Mouse (Mus musculus): ENCODE data around the gene Olfr1436. TPM values are rescaled to one million over a fixed set of nuclear protein-coding genes. Genes with fewer than 3 reads are reported as not detected.
"Not testable (repeated sequence)": the region's sequence is repeated elsewhere in the genome, so short reads cannot be mapped to it uniquely, and the experiment has no call there.

The Olfr1436 gene
- polyA plus RNA-seq (2015; fragmentation: Nextera tagmentation; extraction: Ambion mirVana) = not detected in 2 replicates

DNA sequence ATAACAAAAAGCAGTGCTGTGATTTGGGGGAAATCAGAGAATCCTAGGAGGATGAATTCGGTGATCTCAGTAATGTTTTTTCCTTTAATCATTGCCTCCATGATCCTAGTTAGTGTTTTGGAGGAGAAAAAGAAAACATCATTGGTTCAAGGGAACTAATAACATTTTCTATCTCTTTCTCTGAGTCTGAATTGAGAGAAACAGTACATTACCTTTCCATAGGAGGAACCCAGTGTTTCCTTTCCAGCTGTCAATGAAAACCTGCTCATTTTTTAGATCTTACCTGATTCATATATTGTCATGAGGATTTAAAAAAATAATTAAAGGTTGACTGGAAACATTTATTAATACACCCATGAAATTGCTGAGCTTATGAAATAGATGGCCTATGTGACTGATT, at the start of gene Olfr1436:
Olfr1436 (minus strand) TSS at position 101 of the 400 bp plus-strand sequence.
- not testable (repeated sequence) for H3K4me1 ChIP-seq (ENCODE audit: control insufficient read depth, insufficient read depth, low read length); H3K4me3 ChIP-seq (ENCODE audit: low read length); H3K36me3 ChIP-seq (ENCODE audit: control insufficient read depth, insufficient read depth, low read length); H3K4me2 ChIP-seq (ENCODE audit: low read depth, low read length); H3K27me3 ChIP-seq (replicated peaks; ENCODE audit: control insufficient read depth, insufficient read depth, low read length); H3K9ac ChIP-seq (ENCODE audit: low read depth, low read length); ATAC-seq; H3K9me3 ChIP-seq (ENCODE audit: control insufficient read depth, low read length); H3K27ac ChIP-seq (ENCODE audit: low read length)
- WGBS = 76% methylated on average over 1 of the region's 1 CpGs

DNA sequence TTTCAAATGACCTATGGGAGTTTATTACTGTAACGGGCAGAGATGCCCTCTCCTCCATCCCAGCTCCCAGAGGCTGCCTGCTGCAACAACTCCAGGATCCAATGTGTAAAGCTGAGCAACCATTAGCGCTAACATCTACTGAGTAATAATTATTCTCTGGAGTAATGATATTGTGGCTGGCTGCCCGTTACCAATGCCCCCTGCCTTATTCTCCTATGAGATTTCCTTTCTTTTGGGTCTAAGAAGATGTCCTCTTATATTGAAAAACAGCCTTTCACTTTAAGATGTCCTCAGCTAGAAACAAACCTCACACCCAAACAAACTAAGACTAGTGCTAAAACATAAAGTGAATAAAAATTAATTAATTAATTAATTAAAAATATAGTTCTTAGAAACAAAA, 36.9 kb upstream of the Olfr1436 start, which contains the start of gene Olfr1438-ps1:
Olfr1438-ps1 (minus strand) TSS at position 101 of the 400 bp plus-strand sequence.
- no peak for ATAC-seq
- Histone ChIP-seq H3K9ac (ENCODE audit: low read depth, low read length) (no peak within 1 kb of the TSS), H3K9me3 (ENCODE audit: control insufficient read depth, low read length) (no peaks in the 10 kb centered on the region), H3K4me1 (ENCODE audit: control insufficient read depth, insufficient read depth, low read length) (no peaks in the 10 kb centered on the region), H3K36me3 (ENCODE audit: control insufficient read depth, insufficient read depth, low read length) (no peaks in the 10 kb centered on the region), H3K27me3 (replicated peaks; ENCODE audit: control insufficient read depth, insufficient read depth, low read length) (no peaks in the 10 kb centered on the region), H3K4me3 (ENCODE audit: low read length) (no peak within 1 kb of the TSS), H3K4me2 (ENCODE audit: low read depth, low read length) (no peak within 1 kb of the TSS), H3K27ac (ENCODE audit: low read length) (no peak within 1 kb of the TSS)
- WGBS = 84% methylated on average over 3 of the region's 3 CpGs

DNA sequence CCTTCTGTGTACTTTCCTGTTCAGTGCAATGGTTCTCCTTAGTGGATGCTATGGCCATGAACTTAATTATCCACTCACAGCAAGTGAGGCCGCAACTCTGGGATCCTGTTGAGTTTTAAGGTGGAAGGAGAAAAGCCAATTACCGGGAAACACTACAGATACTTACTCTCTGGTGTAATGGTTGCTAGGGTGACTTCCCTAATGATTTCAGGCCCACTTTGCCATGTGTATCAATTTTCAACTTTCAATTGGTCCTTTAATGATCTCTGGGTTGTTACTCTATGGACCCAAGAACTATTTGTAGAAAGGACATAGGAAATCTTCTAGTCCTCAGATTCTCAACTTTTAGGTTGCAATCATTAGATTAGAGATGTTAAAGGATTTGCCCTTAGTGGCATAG, 26.1 kb upstream of the Olfr1436 start, which contains the start of gene Olfr1437:
Olfr1437 (minus strand) TSS at position 101 of the 400 bp plus-strand sequence.
- H3K4me3 ChIP-seq (ENCODE audit: low read length) = no peak within 1 kb of the TSS
- H3K36me3 ChIP-seq (ENCODE audit: control insufficient read depth, insufficient read depth, low read length) = no peaks in the 10 kb centered on the region
- no peaks in the 10 kb centered on the region for H3K27me3 ChIP-seq (replicated peaks; ENCODE audit: control insufficient read depth, insufficient read depth, low read length)
- no peaks in the 10 kb centered on the region for H3K9me3 ChIP-seq (ENCODE audit: control insufficient read depth, low read length)
- H3K4me2 ChIP-seq (ENCODE audit: low read depth, low read length) = no peak within 1 kb of the TSS
- H3K27ac ChIP-seq (ENCODE audit: low read length) = no peak within 1 kb of the TSS
- H3K9ac ChIP-seq (ENCODE audit: low read depth, low read length) = no peak within 1 kb of the TSS
- no peak for ATAC-seq
- H3K4me1 ChIP-seq (ENCODE audit: control insufficient read depth, insufficient read depth, low read length) = no peaks in the 10 kb centered on the region
- WGBS = 87% methylated on average over 2 of the region's 2 CpGs

DNA sequence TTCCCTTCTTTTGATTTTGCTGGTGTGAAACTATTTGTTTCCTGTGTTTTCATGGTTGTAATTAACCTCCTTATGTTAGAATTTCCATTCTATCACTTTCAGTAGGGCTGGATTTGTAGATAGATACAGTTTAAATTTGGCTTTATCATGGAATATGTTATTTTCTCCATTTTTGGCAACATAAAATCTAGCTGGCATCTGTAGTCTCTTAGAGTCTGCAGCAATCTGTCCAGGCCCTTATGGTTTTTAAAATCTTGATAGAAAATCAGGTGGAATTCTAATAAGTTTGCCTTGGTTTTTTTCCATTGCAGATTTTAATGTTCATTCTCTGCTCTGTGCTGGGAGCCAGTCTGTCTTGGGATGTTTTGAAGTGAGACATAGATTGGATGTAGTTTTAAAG, 6.0 kb downstream of the Olfr1436 start:
- Histone ChIP-seq H3K4me3 (ENCODE audit: low read length) (no peak overlapping the region), H3K9me3 (ENCODE audit: control insufficient read depth, low read length) (no peaks in the 10 kb centered on the region), H3K4me2 (ENCODE audit: low read depth, low read length) (no peak overlapping the region), H3K4me1 (ENCODE audit: control insufficient read depth, insufficient read depth, low read length) (no peaks in the 10 kb centered on the region), H3K36me3 (ENCODE audit: control insufficient read depth, insufficient read depth, low read length) (no peaks in the 10 kb centered on the region), H3K9ac (ENCODE audit: low read depth, low read length) (no peak overlapping the region), H3K27ac (ENCODE audit: low read length) (no peak overlapping the region), H3K27me3 (replicated peaks; ENCODE audit: control insufficient read depth, insufficient read depth, low read length) (no peaks in the 10 kb centered on the region)
- no peak for ATAC-seq

DNA sequence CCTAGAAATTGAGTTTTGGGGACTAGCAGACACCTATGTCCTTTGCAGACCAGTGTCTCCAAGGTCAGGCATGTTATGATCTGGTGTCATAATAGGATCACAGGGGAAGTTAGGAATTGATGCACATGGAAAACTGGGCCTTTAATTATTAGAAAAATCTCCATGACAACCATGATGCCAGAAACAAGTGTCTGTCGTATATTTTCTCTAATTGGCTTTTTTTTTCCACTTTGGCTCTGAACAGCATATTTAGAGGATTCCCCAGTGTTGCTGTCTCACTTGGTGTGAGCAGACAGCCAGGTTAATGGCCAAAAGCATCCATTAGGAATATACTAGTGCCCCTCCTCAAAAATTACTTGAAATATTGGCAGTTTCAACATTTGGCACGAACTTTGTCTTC, 19.4 kb downstream of the Olfr1436 start, which contains the start of gene Olfr1434:
Olfr1434 (plus strand) TSS at position 301 of the 400 bp plus-strand sequence.
- Histone ChIP-seq H3K27me3 (replicated peaks; ENCODE audit: control insufficient read depth, insufficient read depth, low read length) (no peaks in the 10 kb centered on the region), H3K4me3 (ENCODE audit: low read length) (no peak within 1 kb of the TSS), H3K4me2 (ENCODE audit: low read depth, low read length) (no peak within 1 kb of the TSS), H3K9ac (ENCODE audit: low read depth, low read length) (no peak within 1 kb of the TSS), H3K4me1 (ENCODE audit: control insufficient read depth, insufficient read depth, low read length) (no peaks in the 10 kb centered on the region), H3K27ac (ENCODE audit: low read length) (no peak within 1 kb of the TSS), H3K36me3 (ENCODE audit: control insufficient read depth, insufficient read depth, low read length) (no peaks in the 10 kb centered on the region), H3K9me3 (ENCODE audit: control insufficient read depth, low read length) (no peaks in the 10 kb centered on the region)
- 76% methylated on average over 2 of the region's 2 CpGs for WGBS
- ATAC-seq = no peak

DNA sequence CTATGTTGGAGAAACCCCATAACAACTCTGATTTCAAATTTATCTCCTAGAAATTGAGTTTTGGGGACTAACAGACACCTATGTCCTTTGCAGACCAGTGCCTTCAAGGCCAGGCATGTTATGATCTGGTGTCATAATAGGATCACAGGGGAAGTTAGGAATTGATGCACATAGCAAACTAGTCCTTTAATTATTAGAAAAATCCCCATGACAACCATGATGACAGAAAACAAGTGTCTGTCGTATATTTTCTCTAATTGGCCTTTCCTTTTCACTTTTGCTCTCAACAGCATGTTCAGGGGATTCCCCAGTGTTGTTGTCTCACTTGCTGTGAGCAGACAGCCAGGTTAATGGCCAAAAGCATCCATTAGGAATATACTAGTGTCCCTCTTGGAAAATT, 38.2 kb downstream of the Olfr1436 start, which contains the start of gene Olfr235:
Olfr235 (plus strand) TSS at position 301 of the 400 bp plus-strand sequence.
- Histone ChIP-seq H3K27me3 (replicated peaks; ENCODE audit: control insufficient read depth, insufficient read depth, low read length) (no peaks in the 10 kb centered on the region), H3K36me3 (ENCODE audit: control insufficient read depth, insufficient read depth, low read length) (no peaks in the 10 kb centered on the region), H3K4me1 (ENCODE audit: control insufficient read depth, insufficient read depth, low read length) (no peaks in the 10 kb centered on the region), H3K9ac (ENCODE audit: low read depth, low read length) (no peak within 1 kb of the TSS), H3K4me3 (ENCODE audit: low read length) (no peak within 1 kb of the TSS), H3K4me2 (ENCODE audit: low read depth, low read length) (no peak within 1 kb of the TSS), H3K9me3 (ENCODE audit: control insufficient read depth, low read length) (no peaks in the 10 kb centered on the region), H3K27ac (ENCODE audit: low read length) (no peak within 1 kb of the TSS)
- no peak for ATAC-seq
- WGBS = 58% methylated on average over 1 of the region's 1 CpGs

Other genes with a start within 250 kb of the Olfr1436 start
- gene Olfr1424, start 236.4 kb downstream of the Olfr1436 start, polyA plus RNA-seq (2015; fragmentation: Nextera tagmentation; extraction: Ambion mirVana) = not detected in 2 replicates
- not detected in 2 replicates for gene Olfr1425, start 221.4 kb downstream of the Olfr1436 start, polyA plus RNA-seq (2015; fragmentation: Nextera tagmentation; extraction: Ambion mirVana)
- not detected in 2 replicates for gene Olfr1426, start 207.1 kb downstream of the Olfr1436 start, polyA plus RNA-seq (2015; fragmentation: Nextera tagmentation; extraction: Ambion mirVana)
- not detected in 2 replicates for gene Olfr1427, start 195.8 kb downstream of the Olfr1436 start, polyA plus RNA-seq (2015; fragmentation: Nextera tagmentation; extraction: Ambion mirVana)
- gene Olfr1428, start 183.2 kb downstream of the Olfr1436 start, polyA plus RNA-seq (2015; fragmentation: Nextera tagmentation; extraction: Ambion mirVana) = not detected in 2 replicates
- gene Olfr76, start 175.9 kb downstream of the Olfr1436 start, polyA plus RNA-seq (2015; fragmentation: Nextera tagmentation; extraction: Ambion mirVana) = not detected in 2 replicates
- gene Olfr1555-ps1, start 129.0 kb downstream of the Olfr1436 start, polyA plus RNA-seq (2015; fragmentation: Nextera tagmentation; extraction: Ambion mirVana) = not detected in 2 replicates
- not detected in 2 replicates for gene Olfr1431, start 98.5 kb downstream of the Olfr1436 start, polyA plus RNA-seq (2015; fragmentation: Nextera tagmentation; extraction: Ambion mirVana)
- not detected in 2 replicates for gene Olfr1432, start 66.5 kb downstream of the Olfr1436 start, polyA plus RNA-seq (2015; fragmentation: Nextera tagmentation; extraction: Ambion mirVana)
- not detected in 2 replicates for gene Olfr262, start 57.5 kb downstream of the Olfr1436 start, polyA plus RNA-seq (2015; fragmentation: Nextera tagmentation; extraction: Ambion mirVana)
- not detected in 2 replicates for gene Olfr235, start 38.1 kb downstream of the Olfr1436 start, polyA plus RNA-seq (2015; fragmentation: Nextera tagmentation; extraction: Ambion mirVana)
- gene Olfr1434, start 19.3 kb downstream of the Olfr1436 start, polyA plus RNA-seq (2015; fragmentation: Nextera tagmentation; extraction: Ambion mirVana) = not detected in 2 replicates
- gene Olfr1437, start 26.0 kb upstream of the Olfr1436 start, polyA plus RNA-seq (2015; fragmentation: Nextera tagmentation; extraction: Ambion mirVana) = not detected in 2 replicates
- gene Olfr1438-ps1, start 36.8 kb upstream of the Olfr1436 start, polyA plus RNA-seq (2015; fragmentation: Nextera tagmentation; extraction: Ambion mirVana) = not detected in 2 replicates
- not detected in 2 replicates for gene Olfr1440, start 88.1 kb upstream of the Olfr1436 start, polyA plus RNA-seq (2015; fragmentation: Nextera tagmentation; extraction: Ambion mirVana)
- gene Olfr1441, start 118.3 kb upstream of the Olfr1436 start, polyA plus RNA-seq (2015; fragmentation: Nextera tagmentation; extraction: Ambion mirVana) = not detected in 2 replicates
- gene Pfpl, start 128.8 kb upstream of the Olfr1436 start, polyA plus RNA-seq (2015; fragmentation: Nextera tagmentation; extraction: Ambion mirVana) = not detected in 2 replicates
- gene Mpeg1, start 161.6 kb upstream of the Olfr1436 start, polyA plus RNA-seq (2015; fragmentation: Nextera tagmentation; extraction: Ambion mirVana) = 0.97 and 1.0 TPM in 2 replicates
- 9.9 and 11.1 TPM in 2 replicates for gene Dtx4, start 202.3 kb upstream of the Olfr1436 start, polyA plus RNA-seq (2015; fragmentation: Nextera tagmentation; extraction: Ambion mirVana)
- gene Fam111a, start 246.6 kb upstream of the Olfr1436 start, polyA plus RNA-seq (2015; fragmentation: Nextera tagmentation; extraction: Ambion mirVana) = 16.2 and 16.3 TPM in 2 replicates